Mouse (Mus musculus) CH12.LX (cell line): ENCODE measurements at regions not wholly inside any gene's neighbourhood (a gene's known extent, or its start where the extent isn't known, plus 50 kb on each side); places are given as distances from the start of the nearest gene placed in this dataset.
A peak's percentile ranks its signal among the peaks of the same experiment; 100 is the strongest.

Experiments used
- CTCF ChIP-seq, 2 experiments: IDR thresholded peaks in 1 of 2; conservative IDR thresholded peaks in 1 of 2; 2 replicates each; pipeline ENCODE4 v1.5.1; 2011 to 2012; ENCODE audit warnings: low read depth in 2 of 2, low read length in 2 of 2, improper control_type of control experiment in 1 of 2, inconsistent platforms in 1 of 2, mild to moderate bottlenecking in 1 of 2, moderate library complexity in 1 of 2
- E2F4 ChIP-seq: IDR thresholded peaks from 2 replicates; pipeline ENCODE4 v1.6.1; 2011; ENCODE audit warnings: low read depth, low read length, improper control_type of control experiment; ENCODE audit not compliant: insufficient replicate concordance
- EP300 ChIP-seq: IDR thresholded peaks from 2 replicates; pipeline ENCODE4 v1.6.1; 2011; ENCODE audit warnings: low read length, improper control_type of control experiment
- UBTF ChIP-seq: IDR thresholded peaks from 2 replicates; pipeline ENCODE4 v1.6.1; 2012; ENCODE audit warnings: low read depth, mild to moderate bottlenecking, inconsistent platforms, low read length, improper control_type of control experiment, moderate library complexity
- ZC3H11A ChIP-seq: IDR thresholded peaks from 2 replicates; pipeline ENCODE4 v1.6.1; 2012; ENCODE audit warnings: low read depth, mild to moderate bottlenecking, inconsistent platforms, low read length, improper control_type of control experiment

- no peak for TF ChIP-seq ZC3H11A
- no peak for TF ChIP-seq CTCF (conservative IDR thresholded peaks at IDR 0.05 in 1 of 2, IDR thresholded peaks at IDR 0.05 in 1 of 2; ENCODE audit: low read depth in 2 of 2, low read length in 2 of 2)
- no peak for TF ChIP-seq UBTF
- TF ChIP-seq EP300: 0 out of 2 replicates have a peak, but pooled peaks have one; percentile 28
- TF ChIP-seq E2F4: no peak
Measured at GRCm38 (mm10) chr7:117099041-117099440, 281.7 kb upstream of the Xylt1 start.
